ENCODE assay signal across 26 mouse cellular contexts in the genomic region with DNA sequence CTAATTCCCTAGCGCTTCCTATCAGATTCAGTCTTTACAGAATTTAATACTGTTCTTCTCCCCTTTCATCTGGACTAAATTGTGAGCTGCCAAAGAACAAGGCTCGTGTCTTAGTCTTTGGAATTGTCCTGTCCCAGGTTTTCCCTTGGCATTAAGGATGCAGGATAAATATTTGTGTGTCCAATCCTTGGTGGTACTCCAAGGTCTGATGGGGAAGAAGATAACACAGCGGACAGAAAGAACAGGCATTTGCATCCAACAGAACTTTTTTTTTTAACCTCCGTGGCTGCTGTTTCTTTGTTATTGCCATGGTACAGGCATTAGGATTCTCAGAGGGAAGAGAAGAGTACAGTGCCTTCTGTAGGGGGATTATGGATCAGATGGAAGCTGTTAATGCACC.
"Had no signal": no experiment of that assay in that cellular context is flagged by ENCODE, and none has a peak within 500 bp of the region (broad histone marks: within the 10 kb centered on the region; RNA-seq: fewer than 3 reads in every experiment).

No protein-coding gene starts in this region.

- H3K4me3 ChIP-seq: forebrain, embryonic 15.5 days; heart, adult 2 months; heart, embryonic 13.5 days; heart, embryonic 15.5 days; hindbrain, embryonic 13.5 days; hindbrain, embryonic 15.5 days; kidney, embryonic 15.5 days; limb, embryonic 13.5 days; limb, embryonic 15.5 days had no signal

- H3K4me2 ChIP-seq: forebrain, embryonic 15.5 days; heart, embryonic 11.5 days; heart, embryonic 13.5 days; heart, embryonic 15.5 days; hindbrain, embryonic 13.5 days; hindbrain, embryonic 15.5 days; kidney, embryonic 15.5 days; limb, embryonic 13.5 days; limb, embryonic 15.5 days had no signal

- H3K9ac ChIP-seq: forebrain, embryonic 15.5 days; forebrain, postnatal 0 days; heart, embryonic 13.5 days; heart, embryonic 15.5 days; hindbrain, embryonic 13.5 days; hindbrain, embryonic 15.5 days; kidney, embryonic 15.5 days; limb, embryonic 13.5 days; limb, embryonic 15.5 days had no signal

- DNase-seq: forebrain, postnatal 0 days; gastrocnemius, postnatal 14 days; gastrocnemius, postnatal 36 days; heart, adult 2 months; heart, postnatal 14 days; heart, postnatal 36 days; kidney, adult 11 months; kidney, adult 2 months; kidney, adult 9 months; kidney, postnatal 14 days; kidney, postnatal 36 days; layer of hippocampus, adult 9-11 months; layer of hippocampus, postnatal 36 days; left cerebral cortex, postnatal 4 days had no signal

- H3K9me3 ChIP-seq: forebrain, embryonic 15.5 days; heart, embryonic 13.5 days; heart, embryonic 15.5 days; hindbrain, embryonic 13.5 days; hindbrain, embryonic 15.5 days; kidney, embryonic 15.5 days; limb, embryonic 13.5 days; limb, embryonic 15.5 days had no signal

- ATAC-seq: forebrain, embryonic 15.5 days; forebrain, postnatal 0 days; hindbrain, postnatal 0 days; intestine, embryonic 16.5 days had no signal

- H3K27me3 ChIP-seq: forebrain, embryonic 15.5 days; heart, embryonic 13.5 days; heart, embryonic 15.5 days; hindbrain, embryonic 15.5 days; kidney, embryonic 15.5 days; limb, embryonic 13.5 days; limb, embryonic 15.5 days had no signal

- H3K36me3 ChIP-seq: forebrain, embryonic 15.5 days; heart, embryonic 13.5 days; heart, embryonic 15.5 days; hindbrain, embryonic 13.5 days; hindbrain, embryonic 15.5 days; kidney, embryonic 15.5 days; limb, embryonic 13.5 days; limb, embryonic 15.5 days had no signal

- H3K4me1 ChIP-seq: hindbrain, embryonic 15.5 days had no signal

- H3K27ac ChIP-seq: forebrain, embryonic 15.5 days; heart, adult 2 months; heart, embryonic 13.5 days; heart, embryonic 15.5 days; hindbrain, embryonic 13.5 days; hindbrain, embryonic 15.5 days; hindbrain, postnatal 0 days; kidney, embryonic 15.5 days; kidney, postnatal 0 days; limb, embryonic 13.5 days; limb, embryonic 15.5 days had no signal
